Mouse (Mus musculus) left cerebral cortex, adult 2 months (tissue): ENCODE measurements at regions not wholly inside any gene's neighbourhood (a gene's known extent, or its start where the extent isn't known, plus 50 kb on each side); places are given as distances from the start of the nearest gene placed in this dataset.

Experiments
- DNase-seq, 2 experiments: peaks; one replicate each; pipeline ENCODE4 v3.0.0; 2021 to 2022; ENCODE audit warnings: low spot score in 2 of 2, mixed read lengths in 1 of 2; ENCODE audit errors: extremely low spot score in 1 of 2
- H3K27ac ChIP-seq: fragments of 200-600 bp; 2 replicates; pipeline ENCODE4 v1.8.1; 2022
- H3K4me3 ChIP-seq: fragments of 200-600 bp; 2 replicates; pipeline ENCODE4 v1.8.1; 2022
- CTCF ChIP-seq: fragments of 200-600 bp; IDR thresholded peaks from 2 replicates; pipeline ENCODE4 v1.8.1; 2022; ENCODE audit warnings: antibody characterized with exemption, mild to moderate bottlenecking, moderate library complexity
- intact Hi-C: fragments of 180-260 bp; cut with DNase I; formaldehyde crosslinking; loops from one replicate; pipeline ENCODE4 v1.15.1; 2025

DNA sequence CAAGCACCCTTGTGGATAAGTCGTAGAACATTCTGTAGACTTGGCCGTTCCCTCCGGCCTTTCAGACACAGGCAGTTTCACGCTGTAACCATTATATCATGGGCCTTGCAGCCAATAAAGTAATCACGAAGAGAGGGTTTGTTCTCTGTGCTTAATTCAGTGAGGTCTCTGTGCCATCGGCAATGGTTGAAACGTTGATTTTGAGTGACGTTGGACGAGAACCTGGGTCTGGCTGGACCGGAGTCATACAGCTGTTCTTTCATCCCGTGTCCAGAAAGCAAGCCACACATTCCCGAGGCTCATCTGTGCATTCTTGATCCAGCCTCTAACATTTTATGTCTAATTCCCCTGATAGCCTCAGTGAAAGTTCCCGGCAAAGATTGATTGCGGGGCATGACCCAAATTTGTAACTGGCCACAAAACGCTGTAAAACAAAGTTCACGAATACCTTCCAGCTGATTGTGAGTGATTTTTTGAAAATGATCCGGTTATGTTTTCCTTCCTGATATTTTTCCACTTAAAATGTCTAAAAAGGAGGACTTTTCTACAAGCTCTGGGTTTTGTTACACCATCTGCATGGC, 197.1 kb upstream of the Habp2 start:
- TF ChIP-seq CTCF = no peak
- no peak overlapping the region for H3K4me3 ChIP-seq
- intact Hi-C loops = no loop called here
- DNase-seq = no peak
- H3K27ac ChIP-seq = no peak overlapping the region

DNA sequence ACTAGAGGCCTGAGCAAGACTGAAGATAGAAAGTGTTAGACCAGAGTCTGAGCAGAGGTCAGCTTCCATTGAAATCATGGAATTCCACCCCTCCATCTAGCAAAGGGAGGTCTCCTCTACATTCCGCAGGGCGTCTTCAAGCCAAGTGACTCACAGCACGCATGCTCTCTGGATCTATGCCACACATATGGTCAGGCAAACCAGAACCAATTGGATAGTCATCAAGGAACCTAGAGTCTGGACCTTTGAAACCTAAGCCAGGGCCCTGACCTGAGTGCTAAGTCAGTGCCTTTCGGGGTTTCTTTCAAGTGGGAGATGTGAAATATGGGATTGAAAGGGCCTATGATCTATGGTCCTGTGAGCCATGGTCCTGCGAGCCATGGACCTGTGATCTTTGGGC, 195.4 kb upstream of the Habp2 start:
- no peak overlapping the region for H3K4me3 ChIP-seq
- intact Hi-C loops = no loop called here
- TF ChIP-seq CTCF = no peak
- H3K27ac ChIP-seq = no peak overlapping the region
- DNase-seq = no peak

DNA sequence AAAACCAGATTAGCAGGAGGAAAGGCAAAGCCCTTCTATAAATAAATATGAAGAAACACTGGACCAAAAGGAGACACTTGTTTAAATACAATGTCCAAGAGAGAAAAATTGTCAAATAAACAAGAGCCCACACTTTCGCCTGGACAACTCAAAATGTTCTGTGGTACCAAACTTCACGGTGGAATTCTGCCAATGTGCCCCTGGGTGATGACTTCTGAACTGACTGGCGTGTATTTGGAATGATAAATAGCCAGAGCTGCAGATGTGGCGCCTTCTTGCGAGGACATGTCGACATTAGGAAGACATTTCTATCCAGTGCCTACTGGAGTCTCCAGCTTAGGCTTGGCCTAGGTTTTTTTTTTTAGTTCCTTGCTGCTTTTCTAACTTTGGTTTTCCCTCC, 191.1 kb upstream of the Habp2 start:
- TF ChIP-seq CTCF = no peak
- no peak for DNase-seq
- intact Hi-C loops = no loop called here
- no peak overlapping the region for H3K4me3 ChIP-seq
- H3K27ac ChIP-seq = no peak overlapping the region

DNA sequence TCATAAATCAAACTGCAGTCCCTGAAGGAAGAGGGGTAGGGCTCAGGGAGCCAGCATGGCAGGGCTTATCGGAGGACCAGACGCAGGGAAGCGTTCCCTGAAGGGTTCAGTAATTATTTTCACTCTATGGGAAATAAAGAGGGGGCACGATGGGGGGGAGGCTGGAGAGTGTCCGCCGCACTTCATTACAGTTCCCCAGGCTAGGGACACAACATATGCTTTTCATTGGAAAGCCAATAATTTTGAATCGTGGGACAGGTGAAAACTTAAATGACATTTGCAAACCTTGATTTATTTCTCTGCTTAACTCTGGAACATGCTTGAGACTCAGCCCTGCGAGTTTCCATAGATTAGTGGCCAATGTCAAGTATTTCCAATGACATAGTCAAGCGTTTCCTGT, 187.2 kb upstream of the Habp2 start:
- TF ChIP-seq CTCF = no peak

GRCm38 (mm10) chr19:56100131-56100872, 186.6 kb upstream of the Habp2 start:
- intact Hi-C loops = no loop called here
- no peak for DNase-seq
- H3K4me3 ChIP-seq = no peak overlapping the region
- no peak; the same call in 1 of the 2 replicates for TF ChIP-seq CTCF
- no peak overlapping the region for H3K27ac ChIP-seq

More for the DNA sequence above, 187.2 kb upstream of the Habp2 start:
- DNase-seq = no peak
- H3K4me3 ChIP-seq = no peak overlapping the region
- intact Hi-C loops = no loop called here
- H3K27ac ChIP-seq = no peak overlapping the region

DNA sequence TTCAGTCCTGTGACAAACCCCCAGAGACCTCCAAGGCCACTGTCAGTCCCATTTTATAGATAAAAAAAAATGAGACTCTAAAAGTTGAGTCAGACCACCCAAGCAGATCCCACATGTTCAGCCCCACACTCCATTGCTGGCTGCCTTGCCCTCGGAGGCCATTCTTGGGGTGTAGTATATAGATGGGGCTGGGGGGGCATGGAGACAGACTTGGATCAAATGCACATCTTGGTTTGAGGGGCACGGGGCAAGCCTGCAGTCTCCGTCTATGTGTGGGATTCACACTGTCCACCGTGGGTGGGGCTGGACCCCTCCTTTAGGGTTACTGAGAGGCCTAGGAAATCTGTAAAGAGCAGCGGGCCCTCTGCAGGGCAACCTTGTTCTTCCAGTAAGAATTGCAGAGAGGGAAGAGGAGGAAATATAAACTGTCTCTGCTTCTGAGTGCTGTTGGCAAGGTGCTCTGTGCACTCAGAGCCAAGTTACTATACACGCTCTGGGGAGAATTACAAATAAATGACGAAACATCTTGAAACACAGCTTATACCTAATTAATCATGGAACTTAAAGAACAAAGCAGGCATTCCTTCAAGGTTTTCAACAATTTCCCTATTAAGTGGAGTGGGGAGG, 184.4 kb upstream of the Habp2 start:
- intact Hi-C loops = no loop called here
- DNase-seq = no peak
- no peak for TF ChIP-seq CTCF
- Histone ChIP-seq H3K4me3 (no peak overlapping the region), H3K27ac (no peak overlapping the region)

GRCm38 (mm10) chr19:56105073-56105451, 181.9 kb upstream of the Habp2 start:
- intact Hi-C loops = no loop called here
- no peak for TF ChIP-seq CTCF

DNA sequence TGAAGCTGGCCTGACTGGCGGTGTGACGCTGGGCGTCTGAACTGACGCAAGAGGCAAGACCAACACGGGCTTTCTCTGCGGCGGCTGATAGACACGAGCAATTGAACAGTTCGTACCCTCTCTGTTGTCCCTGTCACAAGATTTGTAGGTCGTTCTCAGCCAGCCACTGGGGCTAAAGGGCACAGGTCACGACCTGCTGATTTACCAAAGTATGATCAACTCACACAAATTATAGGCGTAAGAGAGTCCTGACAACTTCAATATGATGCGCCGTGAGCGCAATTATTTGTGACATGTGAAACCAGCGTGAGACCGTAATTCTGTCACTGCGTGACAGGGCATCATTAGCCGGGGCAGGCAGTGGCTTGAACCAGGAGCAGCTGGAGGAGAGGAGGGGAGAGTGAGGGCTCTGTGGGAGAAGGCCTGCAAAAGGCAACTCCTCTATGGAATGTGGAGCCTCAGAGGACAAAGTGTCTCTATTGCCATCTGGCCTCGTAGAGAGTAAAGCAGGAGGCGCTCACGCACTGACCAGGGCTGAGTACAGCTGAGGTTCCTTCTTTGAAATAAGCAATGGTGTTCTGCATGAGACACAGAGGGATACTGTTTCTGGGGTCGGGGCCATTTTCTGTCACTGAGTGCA, 181.4 kb upstream of the Habp2 start:
- DNase-seq = no peak
- intact Hi-C loops = no loop called here
- Histone ChIP-seq H3K27ac (no peak overlapping the region), H3K4me3 (no peak overlapping the region)
- TF ChIP-seq CTCF = no peak

More at GRCm38 (mm10) chr19:56105073-56105451, 181.9 kb upstream of the Habp2 start:
- Histone ChIP-seq H3K27ac (no peak overlapping the region), H3K4me3 (no peak overlapping the region)
- no peak for DNase-seq

DNA sequence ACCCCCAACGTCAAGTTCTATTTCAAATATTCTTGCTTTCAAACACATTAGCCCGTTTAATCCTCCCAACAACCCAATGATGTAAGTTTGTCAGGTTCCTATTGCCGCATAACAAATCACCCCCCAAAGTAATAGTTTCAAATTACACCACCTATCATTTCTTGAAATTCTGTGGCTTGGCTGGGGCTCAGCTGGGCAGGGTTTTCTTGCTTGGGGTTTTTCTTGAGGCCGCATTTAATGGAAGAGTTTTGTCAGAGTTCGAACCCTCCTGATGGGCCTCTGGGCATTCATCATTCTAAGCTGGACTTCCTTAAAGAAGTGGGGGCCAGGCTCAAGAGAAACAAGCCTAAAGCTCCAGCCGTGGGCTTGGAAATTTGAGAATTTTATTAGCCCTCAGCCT, 178.1 kb upstream of the Habp2 start:
- DNase-seq = no peak
- intact Hi-C loops = no loop called here
- TF ChIP-seq CTCF = no peak
- H3K4me3 ChIP-seq = no peak overlapping the region
- no peak overlapping the region for H3K27ac ChIP-seq

- no peak for TF ChIP-seq CTCF
- intact Hi-C loops = no loop called here
- DNase-seq = no peak
- Histone ChIP-seq H3K4me3 (no peak overlapping the region), H3K27ac (no peak overlapping the region)
Measured at GRCm38 (mm10) chr19:56115552-56116284, 171.2 kb upstream of the Habp2 start.

GRCm38 (mm10) chr19:56116285-56116680, 170.7 kb upstream of the Habp2 start:
- Histone ChIP-seq H3K4me3 (no peak overlapping the region), H3K27ac (no peak overlapping the region)
- intact Hi-C loops = no loop called here
- TF ChIP-seq CTCF = no peak
- DNase-seq = no peak

GRCm38 (mm10) chr19:56120723-56121122, 166.2 kb upstream of the Habp2 start:
- no peak overlapping the region for H3K4me3 ChIP-seq
- H3K27ac ChIP-seq = no peak overlapping the region
- TF ChIP-seq CTCF = no peak
- DNase-seq = no peak
- intact Hi-C loops = no loop called here
